Mouse (Mus musculus): ENCODE measurements at regions not wholly inside any gene's neighbourhood (a gene's known extent, or its start where the extent isn't known, plus 50 kb on each side); places are given as distances from the start of the nearest gene placed in this dataset.

DNA sequence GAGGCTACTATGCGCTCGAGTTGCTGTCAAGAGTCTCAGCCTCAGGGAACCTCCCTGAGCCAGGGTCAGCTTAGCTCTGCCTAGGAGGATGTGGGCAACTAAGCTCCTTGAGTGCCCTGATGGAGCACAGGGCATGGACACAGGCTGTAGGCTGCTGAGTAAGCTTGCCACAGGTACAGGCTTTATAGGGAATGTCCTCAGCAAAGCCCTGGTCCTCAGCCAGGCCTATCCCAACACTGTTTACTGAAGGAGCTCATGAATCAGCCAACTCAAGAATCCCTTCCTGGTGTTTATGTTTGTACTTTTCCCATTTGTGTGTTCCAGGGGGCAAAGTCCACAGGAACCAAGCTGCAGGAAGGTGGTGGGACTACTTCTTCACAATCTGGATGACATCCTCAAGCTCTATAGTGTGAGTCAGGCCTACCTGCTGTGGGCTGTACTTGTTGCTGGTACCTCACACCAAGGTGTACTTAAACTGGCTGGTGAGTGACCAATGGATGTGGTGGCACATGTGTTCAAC is 72.1 kb upstream of the Six3 start:
- H3K36me3 ChIP-seq (replicated peaks; ENCODE audit: control insufficient read depth, insufficient read depth): no peaks in the 10 kb centered on the region
- H3K4me2 ChIP-seq (replicated peaks): no peak overlapping the region
- ATAC-seq (ENCODE audit: low FRiP score) (no peak), DNase-seq (ENCODE audit: low spot score) (no peak)
- no peaks in the 10 kb centered on the region for H3K27me3 ChIP-seq (ENCODE audit: control insufficient read depth, insufficient read depth, low read length)
- H3K27ac ChIP-seq: no peak overlapping the region
- peaks cover 10% of the 10 kb centered on the region; the same call in 1 of the 2 replicates for H3K9me3 ChIP-seq (ENCODE audit: control insufficient read depth, low read length)
- H3K4me1 ChIP-seq (replicated peaks; ENCODE audit: control insufficient read depth, insufficient read depth, low read length): no peaks in the 10 kb centered on the region
- H3K9ac ChIP-seq: no peak overlapping the region
- 91% methylated on average over 2 of the region's 2 CpGs for WGBS
- H3K4me3 ChIP-seq (replicated peaks; ENCODE audit: low read length): no peak overlapping the region

- DNase-seq (ENCODE audit: low spot score) (no peak), ATAC-seq (ENCODE audit: low FRiP score) (no peak)
- WGBS: 92% methylated on average over 5 of the region's 5 CpGs
- Histone ChIP-seq H3K27ac (no peak overlapping the region), H3K27me3 (ENCODE audit: control insufficient read depth, insufficient read depth, low read length) (no peaks in the 10 kb centered on the region), H3K9me3 (ENCODE audit: control insufficient read depth, low read length) (no peaks in the 10 kb centered on the region), H3K4me2 (replicated peaks) (no peak overlapping the region), H3K4me1 (replicated peaks; ENCODE audit: control insufficient read depth, insufficient read depth, low read length) (no peaks in the 10 kb centered on the region), H3K4me3 (replicated peaks; ENCODE audit: low read length) (no peak overlapping the region), H3K9ac (no peak overlapping the region), H3K36me3 (replicated peaks; ENCODE audit: control insufficient read depth, insufficient read depth) (no peaks in the 10 kb centered on the region)
Measured at GRCm38 (mm10) chr17:85548061-85548460, 65.3 kb upstream of the Six3 start.

- peaks cover 13% of the 10 kb centered on the region; the same call in 1 of the 2 replicates for H3K9me3 ChIP-seq (ENCODE audit: control insufficient read depth, low read length)
- no peak overlapping the region for H3K4me2 ChIP-seq (replicated peaks)
- ATAC-seq (ENCODE audit: low FRiP score) (no peak), DNase-seq (ENCODE audit: low spot score) (no peak)
- no peak overlapping the region for H3K27ac ChIP-seq
- H3K4me3 ChIP-seq (replicated peaks; ENCODE audit: low read length): no peak overlapping the region
- WGBS: 80% methylated on average over 6 of the region's 6 CpGs
- no peaks in the 10 kb centered on the region for H3K27me3 ChIP-seq (ENCODE audit: control insufficient read depth, insufficient read depth, low read length)
- H3K36me3 ChIP-seq (replicated peaks; ENCODE audit: control insufficient read depth, insufficient read depth): no peaks in the 10 kb centered on the region
- no peaks in the 10 kb centered on the region for H3K4me1 ChIP-seq (replicated peaks; ENCODE audit: control insufficient read depth, insufficient read depth, low read length)
- H3K9ac ChIP-seq: no peak overlapping the region
Measured at GRCm38 (mm10) chr17:85561006-85561405, 52.4 kb upstream of the Six3 start.

DNA sequence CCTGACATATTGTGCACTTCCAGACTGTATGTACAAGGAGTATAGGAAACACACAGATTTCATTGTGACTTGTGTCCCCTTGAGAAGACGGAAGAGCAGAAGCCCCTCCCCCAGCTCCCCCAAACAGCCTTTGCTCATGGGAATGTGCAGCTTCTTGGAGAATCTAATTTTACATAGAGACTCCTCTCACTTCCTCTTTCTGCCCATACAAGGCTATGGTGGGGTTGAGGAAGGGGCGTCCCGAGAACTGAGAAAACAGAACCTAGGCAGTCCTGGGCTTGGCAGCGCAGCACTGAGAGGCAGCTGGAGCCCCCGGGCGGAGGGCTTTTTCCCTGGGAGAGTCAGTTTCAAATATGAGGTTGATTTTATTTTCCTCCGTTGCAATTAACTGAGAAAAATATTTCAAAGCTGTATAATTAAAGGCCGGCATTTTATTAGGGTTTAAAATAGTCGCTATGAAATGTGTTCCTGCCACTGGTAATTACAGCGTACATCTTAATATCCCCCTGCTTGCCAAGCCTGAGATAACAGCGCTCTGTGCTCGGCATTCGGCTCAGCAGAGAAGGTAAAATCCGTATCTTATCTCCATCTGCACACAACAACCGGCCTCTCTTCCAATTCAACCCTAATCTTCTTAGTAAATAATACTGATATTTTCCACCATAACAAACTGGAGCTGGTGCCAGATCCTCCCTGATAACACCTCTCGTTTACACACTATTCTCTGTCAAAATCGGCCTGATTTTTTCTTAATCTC is 50.7 kb upstream of the Six3 start:
- H3K27ac ChIP-seq: no peak overlapping the region
- WGBS: 62% methylated on average over 17 of the region's 17 CpGs

GRCm38 (mm10) chr17:85563391-85563790 is 50.0 kb upstream of the Six3 start:
- Histone ChIP-seq H3K27ac (no peak overlapping the region), H3K27me3 (ENCODE audit: control insufficient read depth, insufficient read depth, low read length) (no peaks in the 10 kb centered on the region), H3K4me2 (replicated peaks) (no peak overlapping the region), H3K9ac (no peak overlapping the region), H3K36me3 (replicated peaks; ENCODE audit: control insufficient read depth, insufficient read depth) (no peaks in the 10 kb centered on the region), H3K9me3 (ENCODE audit: control insufficient read depth, low read length) (no peaks in the 10 kb centered on the region), H3K4me3 (replicated peaks; ENCODE audit: low read length) (no peak overlapping the region), H3K4me1 (replicated peaks; ENCODE audit: control insufficient read depth, insufficient read depth, low read length) (no peaks in the 10 kb centered on the region)
- DNase-seq (ENCODE audit: low spot score) (no peak), ATAC-seq (ENCODE audit: low FRiP score) (no peak)
- WGBS: 80% methylated on average over 8 of the region's 8 CpGs

More for the DNA sequence above, 50.7 kb upstream of the Six3 start:
- H3K27me3 ChIP-seq (ENCODE audit: control insufficient read depth, insufficient read depth, low read length): no peaks in the 10 kb centered on the region
- DNase-seq (ENCODE audit: low spot score): no peak
- no peak overlapping the region for H3K4me3 ChIP-seq (replicated peaks; ENCODE audit: low read length)
- H3K9ac ChIP-seq: no peak overlapping the region
- ATAC-seq (ENCODE audit: low FRiP score): no peak
- 0 out of 2 replicates have a peak, but pooled peaks cover under 1% of the 10 kb centered on the region for H3K9me3 ChIP-seq (ENCODE audit: control insufficient read depth, low read length)
- H3K4me1 ChIP-seq (replicated peaks; ENCODE audit: control insufficient read depth, insufficient read depth, low read length): no peaks in the 10 kb centered on the region
- H3K36me3 ChIP-seq (replicated peaks; ENCODE audit: control insufficient read depth, insufficient read depth): no peaks in the 10 kb centered on the region
- 0 out of 2 replicates have a peak overlapping the region, but pooled peaks have one; percentile 6 for H3K4me2 ChIP-seq (replicated peaks)
